Mouse (Mus musculus) adrenal gland, postnatal 25 days (tissue): Measurements from ENCODE around the gene Ppfia3. TPM values are rescaled to one million over a fixed set of nuclear protein-coding genes. Genes with fewer than 3 reads are reported as not detected.
"Not testable (repeated sequence)": the region's sequence is repeated elsewhere in the genome, so short reads cannot be mapped to it uniquely, and the experiment has no call there.

Experiments used
- DNase-seq: peaks from one replicate; pipeline ENCODE4 v3.0.0; 2021; ENCODE audit warnings: mixed read lengths
- long read RNA-seq: library from polyadenylated mRNA; stranded (forward); transcript quantifications from one replicate; pipeline ENCODE4 v2.0.0, GENCODE M21; 2021
- total RNA-seq: library from RNA; stranded (reverse); gene quantifications from 2 replicates; pipeline ENCODE4 v1.2.3, GENCODE M21; 2021

The Ppfia3 gene
- total RNA-seq, result 1.9 and 2.9 TPM in 2 replicates
- long read RNA-seq, result 0 reads

DNA sequence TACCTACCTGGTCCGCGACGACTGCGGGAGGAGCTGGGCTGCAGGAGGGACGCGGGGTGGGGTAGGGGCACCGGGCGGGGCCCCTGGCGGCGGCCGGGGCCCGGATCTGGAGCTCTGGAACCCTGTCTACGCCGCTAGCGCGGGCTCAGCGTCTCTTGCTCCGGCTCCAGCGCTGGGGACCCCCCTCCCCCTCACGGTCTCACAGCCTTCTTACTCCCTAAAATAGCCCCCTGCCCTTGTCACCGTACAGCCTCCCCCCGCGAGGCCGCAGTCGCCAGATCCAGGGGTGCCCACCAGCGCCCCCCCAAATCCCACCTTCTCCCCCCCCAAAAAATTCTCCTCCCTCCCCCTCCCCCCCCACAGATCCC, at the start of gene Ppfia3:
Gene Ppfia3, minus strand, starts transcription at position 368 of the 368 bp plus-strand sequence.
- DNase-seq, result no peak

GRCm38 (mm10) chr7:45415636-45416035, 48.8 kb upstream of the Ppfia3 start:
- DNase-seq, result no peak

GRCm38 (mm10) chr7:45414740-45415224, 48.0 kb upstream of the Ppfia3 start:
- no peak for DNase-seq

DNA sequence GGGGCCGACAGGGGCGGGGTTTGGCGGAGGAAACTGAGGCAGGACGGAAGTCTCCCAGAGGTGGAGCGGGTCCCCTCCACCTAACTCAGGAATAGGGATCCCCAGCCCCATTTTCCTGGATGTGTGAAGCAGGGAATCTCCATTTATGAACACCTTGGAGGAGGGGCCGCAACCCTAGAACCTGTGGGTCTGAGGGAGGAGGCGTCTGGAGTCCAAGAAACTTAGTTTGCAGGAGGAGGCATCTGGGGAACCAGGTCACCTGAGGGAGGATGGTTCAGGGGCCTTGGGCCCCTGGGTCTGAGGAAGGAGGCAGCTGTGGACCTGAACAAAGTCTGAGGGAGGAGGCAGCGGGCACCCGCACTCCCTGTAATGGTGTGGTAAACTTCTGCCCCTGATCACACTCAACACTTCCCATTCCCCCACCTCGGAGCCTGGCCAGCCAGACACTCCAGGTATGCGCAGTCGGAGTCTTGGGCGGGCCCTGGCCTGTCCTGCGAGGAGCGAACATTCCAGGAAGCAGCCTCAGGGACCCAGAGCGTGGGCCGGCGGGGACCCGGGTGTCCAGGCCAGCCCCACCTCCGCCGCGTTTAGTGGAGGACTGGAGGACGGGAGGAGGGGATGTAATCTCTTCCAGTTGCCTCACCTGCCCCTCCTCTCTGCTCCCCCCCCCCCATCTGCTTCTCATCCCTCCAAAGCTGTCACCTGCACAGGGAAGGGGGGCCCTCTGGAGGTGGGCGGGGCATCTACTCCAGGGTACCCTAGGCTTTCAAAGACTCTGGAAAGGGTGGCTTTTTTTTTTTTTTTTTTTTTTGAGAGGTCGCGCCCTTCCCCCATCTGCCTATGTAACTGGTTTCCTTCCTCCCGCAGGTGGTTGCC, 47.3 kb upstream of the Ppfia3 start:
- no peak for DNase-seq

GRCm38 (mm10) chr7:45413113-45413863, 46.5 kb upstream of the Ppfia3 start, which contains the start of gene Ntf5:
Gene Ntf5, plus strand, starts transcription at chr7:45413695.
- DNase-seq, result peak; percentile 34

DNA sequence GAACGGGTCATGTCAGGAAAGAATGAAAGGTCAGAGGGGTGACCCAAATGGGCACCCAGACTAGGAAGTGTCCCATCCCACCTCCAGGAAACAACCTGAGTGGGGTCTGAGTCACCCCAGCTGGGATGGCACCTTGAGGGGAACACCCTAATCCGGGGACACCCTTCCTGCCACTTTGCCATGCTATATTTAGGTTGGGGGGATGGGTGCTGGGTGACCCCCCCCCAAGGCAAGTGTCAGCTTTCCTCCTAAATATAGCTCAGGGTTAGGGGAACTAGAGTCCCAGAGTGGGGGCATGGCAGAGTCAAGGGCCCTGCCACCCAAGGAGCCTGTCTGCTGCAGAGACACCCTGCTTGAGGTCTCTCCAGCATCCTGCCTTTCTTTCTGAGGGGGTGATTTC, 45.6 kb upstream of the Ppfia3 start:
- DNase-seq, result no peak

- DNase-seq, result no peak
These were observed 42.8 kb upstream of the Ppfia3 start for GRCm38 (mm10) chr7:45409497-45410163.

GRCm38 (mm10) chr7:45408949-45409348, 42.1 kb upstream of the Ppfia3 start:
- no peak for DNase-seq

DNA sequence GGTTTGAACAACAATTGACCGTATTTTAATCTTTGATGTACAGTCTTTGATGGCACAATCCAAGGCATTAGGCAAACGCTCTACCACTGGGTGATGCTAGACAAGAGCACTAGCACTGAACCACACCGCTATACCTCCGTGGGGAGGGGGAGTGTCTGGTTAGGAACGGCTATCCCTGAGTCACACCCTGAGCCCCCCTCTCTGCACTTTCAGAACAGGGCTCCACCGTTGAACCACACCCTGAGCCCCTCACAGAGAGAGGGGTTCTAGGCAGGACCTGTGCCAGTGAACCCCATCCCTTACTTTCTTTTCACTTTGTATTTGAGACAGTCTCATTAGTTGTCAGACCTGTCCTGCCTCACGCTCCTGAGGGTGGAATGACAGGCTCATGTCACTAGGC, 41.5 kb upstream of the Ppfia3 start:
- DNase-seq, result no peak

- DNase-seq, result no peak
These were observed 41.0 kb upstream of the Ppfia3 start for GRCm38 (mm10) chr7:45407836-45408235.

GRCm38 (mm10) chr7:45406157-45407156, 39.6 kb upstream of the Ppfia3 start:
- DNase-seq, result peak; percentile 32

DNA sequence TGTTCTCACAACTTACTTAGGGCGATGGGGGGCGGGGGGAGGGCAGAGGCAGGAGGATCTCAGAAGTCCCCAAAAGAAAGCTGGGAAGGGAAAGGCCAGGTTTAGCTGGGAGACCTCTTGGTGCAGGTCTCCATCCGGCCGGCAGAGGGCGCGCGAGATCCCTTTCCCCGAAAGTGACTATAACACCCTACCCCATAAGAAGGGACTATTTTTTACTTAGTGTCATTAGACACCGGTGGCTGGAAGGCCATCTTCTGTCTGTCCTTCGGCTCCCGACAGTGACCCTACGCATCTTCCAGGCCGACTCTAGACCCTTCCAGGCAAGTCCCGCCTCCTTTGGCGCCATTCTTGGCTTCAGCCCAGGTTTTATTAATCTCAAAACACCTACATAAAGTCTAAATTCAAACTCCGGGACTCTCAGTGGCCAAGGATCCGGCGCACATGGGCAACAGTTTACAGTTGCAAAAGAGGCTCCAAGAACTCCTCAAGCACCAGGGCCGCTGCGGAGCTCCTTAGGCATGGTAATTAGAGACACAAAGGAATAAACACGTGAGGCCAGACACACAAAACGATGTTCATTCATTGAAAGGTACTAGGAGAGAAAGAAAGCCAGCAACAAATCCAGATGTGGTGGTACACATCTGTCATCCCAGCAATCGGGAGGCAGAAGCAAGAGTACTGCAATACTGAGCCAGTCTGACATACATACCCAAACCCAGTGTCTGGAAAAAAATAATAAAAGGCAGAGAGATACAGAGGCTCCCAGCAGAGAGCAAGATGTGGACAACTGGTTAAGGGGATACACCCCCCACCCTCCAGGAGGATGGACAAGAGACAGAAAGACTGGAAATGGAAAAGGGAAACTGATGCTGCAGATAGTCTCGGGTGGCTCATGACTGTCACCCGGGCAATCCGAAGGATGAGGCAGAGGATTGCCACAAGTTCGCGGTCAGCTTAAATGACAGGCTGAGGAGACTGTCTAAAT, 38.6 kb upstream of the Ppfia3 start, which contains the start of gene Kcna7:
Gene Kcna7, plus strand, starts transcription at position 563 of the 985 bp plus-strand sequence.
- peak; percentile 81 for DNase-seq

DNA sequence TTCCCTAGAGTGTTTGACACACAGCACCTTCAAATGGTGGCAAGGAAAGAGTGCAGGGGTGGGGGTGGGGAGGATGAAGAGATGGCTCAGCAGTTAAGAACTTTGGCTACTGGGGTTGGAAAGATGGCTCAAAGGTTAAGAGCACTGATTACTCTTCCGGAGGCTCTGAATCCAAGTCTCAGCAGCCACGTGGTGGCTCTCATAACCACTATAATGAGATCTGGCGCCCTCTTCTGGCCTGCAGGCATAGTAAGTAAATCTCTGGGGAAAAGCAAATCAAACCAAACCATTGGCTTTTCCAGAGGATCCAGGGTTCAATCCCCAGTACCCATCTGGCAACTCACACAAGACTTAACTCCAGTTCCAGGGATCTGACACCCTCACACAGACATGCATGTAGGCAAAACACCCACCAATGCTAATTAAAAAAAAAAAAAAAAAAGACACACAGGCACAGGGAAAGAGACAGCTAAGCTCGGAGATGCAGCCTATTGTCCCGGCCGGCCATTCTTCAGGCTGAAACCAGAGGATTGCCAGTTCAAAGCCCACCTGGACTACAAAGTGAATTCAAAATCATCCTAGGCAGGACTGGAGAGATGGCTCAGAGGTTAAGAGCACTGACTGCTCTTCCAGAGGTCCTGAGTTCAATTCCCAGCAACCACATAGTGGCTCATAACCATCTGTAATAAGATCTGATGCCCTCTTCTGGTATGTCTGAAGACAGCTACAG, 36.9 kb upstream of the Ppfia3 start:
- DNase-seq, result peak; percentile 70

- no peak for DNase-seq
These were observed 34.8 kb upstream of the Ppfia3 start for GRCm38 (mm10) chr7:45401521-45402085.

GRCm38 (mm10) chr7:45396787-45397186, 30.0 kb upstream of the Ppfia3 start:
- DNase-seq, result no peak

DNA sequence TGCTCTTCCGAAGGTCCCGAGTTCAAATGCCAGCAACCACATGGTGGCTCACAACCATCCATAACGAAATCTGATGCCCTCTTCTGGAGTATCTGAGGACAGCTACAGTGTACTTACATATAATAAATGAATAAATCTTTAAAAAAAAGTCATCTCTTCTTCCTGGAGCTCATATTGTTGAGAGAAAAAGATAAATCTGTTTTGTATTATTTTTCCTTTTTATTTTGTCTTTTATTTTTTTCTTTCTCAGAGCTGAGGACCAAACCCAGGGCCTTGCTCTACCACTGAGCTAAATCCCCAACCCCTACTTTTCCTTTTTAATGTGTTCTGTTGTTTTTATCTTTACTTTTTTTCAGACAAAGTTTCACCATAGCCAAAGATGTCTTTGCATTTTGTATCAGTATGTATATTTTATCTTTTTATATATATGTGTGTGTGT, 29.5 kb upstream of the Ppfia3 start:
- not testable (repeated sequence) for DNase-seq

- peak; percentile 100 for DNase-seq
These were observed 28.9 kb upstream of the Ppfia3 start, which contains the start of gene Snrnp70 for GRCm38 (mm10) chr7:45395578-45396336. Gene Snrnp70, minus strand, starts transcription at chr7:45395742.

- no peak for DNase-seq
These were observed 28.3 kb upstream of the Ppfia3 start for GRCm38 (mm10) chr7:45395129-45395541.
